Mouse (Mus musculus): ENCODE results near the gene Grin2a.

Grin2a gene

GRCm38 (mm10) chr16:9972705-9973104, 22.7 kb downstream of the Grin2a start:
- in situ Hi-C loops (cut with MboI, MseI), result no loop called here

DNA sequence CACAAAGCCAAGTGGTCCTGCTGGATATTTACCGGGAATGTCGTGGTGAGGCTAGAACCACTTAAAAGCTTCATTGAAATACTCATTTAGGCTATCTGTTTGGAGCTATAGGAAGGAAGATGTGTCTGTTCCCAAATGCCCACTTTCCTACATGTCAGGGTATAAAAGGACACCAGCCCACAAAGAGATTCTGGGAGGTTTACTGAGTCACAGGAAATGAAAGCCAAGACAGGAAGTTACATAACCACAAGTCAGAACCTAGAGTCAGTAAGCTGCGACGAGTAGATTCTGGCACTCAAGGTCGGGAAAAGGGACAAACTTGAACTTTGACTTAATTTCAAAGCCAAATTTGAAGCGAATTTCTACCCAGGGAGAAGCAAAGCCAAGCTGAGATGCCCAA, 30.9 kb downstream of the Grin2a start:
- in situ Hi-C loops (cut with MboI, MseI), result no loop called here

GRCm38 (mm10) chr16:9962482-9962881, 32.9 kb downstream of the Grin2a start:
- in situ Hi-C loops (cut with MboI, MseI), result no loop called here

DNA sequence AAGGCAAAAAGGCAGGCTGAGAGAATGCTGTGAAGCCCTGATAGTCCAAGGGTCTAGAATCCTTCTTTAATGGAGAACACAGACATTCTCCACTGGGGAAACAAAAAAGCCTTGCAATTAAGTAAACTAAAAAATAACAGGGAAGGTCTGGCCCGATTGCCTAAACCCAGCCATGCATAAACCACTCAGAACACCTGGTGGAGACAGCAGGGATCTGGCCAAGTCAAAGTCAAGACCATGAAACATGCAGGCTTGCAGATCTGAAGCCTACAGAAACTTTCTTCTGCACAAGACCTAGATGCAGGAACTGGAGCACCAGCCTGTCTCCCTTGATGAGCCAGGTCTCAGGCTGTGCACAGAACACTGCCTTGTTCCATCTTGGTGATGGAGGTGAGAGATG, 36.0 kb downstream of the Grin2a start:
- in situ Hi-C loops (cut with MboI, MseI), result no loop called here

DNA sequence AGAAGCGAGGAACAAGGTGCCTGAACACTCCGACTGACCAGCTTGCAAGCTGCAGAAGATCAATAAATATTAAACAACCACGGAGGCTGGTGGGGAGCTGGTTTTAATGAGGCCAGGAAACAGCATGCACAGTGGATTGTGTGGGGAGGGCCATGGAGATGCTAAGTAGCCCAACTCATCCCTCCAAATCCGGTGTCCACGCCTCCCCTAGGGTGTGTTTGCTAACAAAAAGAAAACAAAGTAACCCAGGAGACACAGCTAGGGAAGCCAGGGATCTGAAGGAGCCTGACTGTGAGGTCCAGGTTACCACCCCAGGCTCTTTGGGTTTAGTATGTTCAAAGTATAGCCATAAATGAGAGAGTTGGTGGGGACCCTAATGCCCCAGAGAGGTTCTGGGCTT, 41.1 kb downstream of the Grin2a start:
- in situ Hi-C loops (cut with MboI, MseI), result no loop called here

DNA sequence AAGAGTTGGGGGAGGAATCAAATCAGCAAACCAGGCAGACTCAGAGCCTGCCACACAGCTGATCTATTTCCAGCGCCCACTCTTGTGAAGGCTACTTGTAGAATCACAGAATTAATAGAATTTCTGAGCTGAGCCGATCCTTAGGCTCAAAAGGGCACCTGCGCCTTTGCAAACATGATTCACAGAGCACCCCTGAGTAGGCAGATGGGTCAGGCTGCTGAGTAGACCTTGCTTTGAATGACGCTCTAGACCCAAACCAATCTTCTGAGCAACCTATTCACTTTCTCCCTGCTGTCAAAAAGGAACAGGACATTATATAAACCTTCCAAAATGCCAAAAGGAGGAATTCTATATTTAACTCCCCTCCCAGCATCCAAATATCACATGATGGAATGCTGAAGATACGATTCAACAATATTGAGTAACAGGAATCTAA, 41.9 kb downstream of the Grin2a start:
- in situ Hi-C loops (cut with MboI, MseI), result no loop called here

GRCm38 (mm10) chr16:9949250-9949649, 46.1 kb downstream of the Grin2a start:
- in situ Hi-C loops (cut with MboI, MseI), result no loop called here

DNA sequence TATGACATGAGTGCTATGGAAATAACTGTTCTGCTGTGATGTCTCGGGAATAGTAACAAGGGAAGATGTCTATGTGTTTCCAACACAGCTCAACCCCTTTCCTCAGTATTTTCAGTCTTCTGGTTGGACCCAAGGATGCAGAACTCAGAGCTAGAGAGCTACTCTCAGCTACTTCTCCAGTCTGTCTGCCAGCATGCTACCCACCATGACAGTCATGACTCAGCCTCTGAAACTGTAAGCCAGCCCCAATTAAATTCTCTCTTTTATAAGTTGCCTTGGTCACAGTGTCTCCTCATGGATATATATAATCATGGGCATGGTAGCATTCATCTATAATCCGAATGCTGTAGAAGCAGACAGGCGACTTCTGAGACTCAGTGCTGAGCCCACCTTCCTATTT, 47.9 kb downstream of the Grin2a start:
- in situ Hi-C loops (cut with MboI, MseI), result no loop called here

- in situ Hi-C loops (cut with MboI, MseI), result no loop called here
Measured at GRCm38 (mm10) chr16:9944836-9945235, 50.5 kb downstream of the Grin2a start.

- in situ Hi-C loops (cut with MboI, MseI), result no loop called here
Measured at GRCm38 (mm10) chr16:9941306-9941930, 53.9 kb downstream of the Grin2a start.

DNA sequence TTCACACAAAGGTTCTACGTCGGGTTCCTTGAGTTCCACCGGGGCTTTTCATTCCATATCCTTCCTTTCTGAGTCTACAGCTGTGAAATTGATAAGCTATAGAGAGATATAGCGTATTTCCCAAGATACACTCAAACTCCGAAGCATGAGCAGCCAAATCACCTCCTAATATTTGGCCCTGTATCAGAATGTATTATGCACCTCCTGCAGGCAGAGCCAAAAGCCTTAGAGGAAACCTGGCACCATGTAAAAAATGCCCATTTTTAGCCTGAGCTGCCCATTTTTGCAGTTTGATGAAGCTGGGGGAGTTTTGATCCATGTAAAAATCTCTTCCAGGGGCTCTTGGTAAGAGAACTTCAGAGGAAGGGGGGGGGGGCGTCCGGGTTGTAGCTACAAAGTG, 54.6 kb downstream of the Grin2a start:
- in situ Hi-C loops (cut with MboI, MseI), result no loop called here

GRCm38 (mm10) chr16:9910672-9911071, 84.7 kb downstream of the Grin2a start:
- in situ Hi-C loops (cut with MboI, MseI), result no loop called here

DNA sequence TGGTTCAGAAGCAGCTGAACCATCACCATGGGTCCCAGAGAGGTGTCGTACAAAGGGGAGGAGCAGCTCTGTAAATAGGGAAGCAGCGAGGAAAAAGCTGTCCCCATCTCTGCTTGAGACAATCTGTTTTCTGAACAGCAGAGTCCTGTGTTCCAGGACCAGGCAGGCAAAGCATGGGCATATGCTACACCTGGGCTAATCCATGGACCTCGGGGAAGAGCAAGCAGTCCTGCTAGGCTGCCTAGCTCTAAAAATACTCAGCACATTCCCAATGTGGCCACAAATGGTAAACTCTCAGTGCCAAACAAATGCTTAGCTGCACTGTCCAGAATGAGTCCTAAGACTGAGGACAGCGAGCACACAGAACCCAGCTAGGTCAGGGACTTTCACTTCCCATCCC, 86.1 kb downstream of the Grin2a start:
- in situ Hi-C loops (cut with MboI, MseI), result no loop called here

DNA sequence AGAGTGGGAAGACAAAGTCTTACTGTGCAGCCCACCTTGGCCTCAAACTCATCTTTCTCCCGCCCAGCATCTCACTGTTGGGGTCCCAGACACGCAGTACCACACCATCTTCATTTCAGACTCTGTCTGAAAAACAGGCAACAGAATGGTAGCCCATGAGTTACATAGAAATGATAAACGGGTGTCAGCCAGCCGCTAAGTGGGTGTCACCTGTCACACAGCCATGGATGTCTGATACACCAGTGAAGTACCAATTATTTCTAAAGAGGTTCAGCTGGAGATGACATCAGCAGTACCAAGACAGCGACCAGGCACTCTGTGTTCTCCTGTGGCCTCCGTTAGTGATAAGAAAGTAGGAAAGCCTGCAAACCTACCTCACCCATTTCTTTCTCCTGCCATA, 90.9 kb downstream of the Grin2a start:
- in situ Hi-C loops (cut with MboI, MseI), result no loop called here

GRCm38 (mm10) chr16:9902680-9903463, 92.5 kb downstream of the Grin2a start:
- in situ Hi-C loops (cut with MboI, MseI), result no loop called here

DNA sequence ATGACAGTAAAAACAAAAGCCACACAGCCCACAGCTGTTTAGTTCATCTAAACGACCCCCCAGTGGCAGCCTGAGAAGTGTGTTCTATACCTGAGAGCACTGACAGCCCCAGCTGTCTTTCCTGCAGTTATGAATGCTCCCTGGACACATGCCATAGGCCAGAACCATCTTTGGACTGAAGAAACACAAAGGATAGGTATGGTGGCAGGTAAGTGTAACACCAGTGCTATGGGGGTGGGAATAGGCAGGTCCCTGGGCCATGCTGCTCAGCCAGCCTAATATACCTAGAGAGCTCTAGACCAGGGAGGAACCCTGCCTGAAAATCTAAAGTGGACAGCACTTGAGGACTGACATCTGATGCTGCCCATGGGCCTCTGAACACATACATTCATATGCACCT, 93.9 kb downstream of the Grin2a start:
- in situ Hi-C loops (cut with MboI, MseI), result no loop called here

- in situ Hi-C loops (cut with MboI, MseI), result no loop called here
Measured at GRCm38 (mm10) chr16:9900996-9901395, 94.4 kb downstream of the Grin2a start.

DNA sequence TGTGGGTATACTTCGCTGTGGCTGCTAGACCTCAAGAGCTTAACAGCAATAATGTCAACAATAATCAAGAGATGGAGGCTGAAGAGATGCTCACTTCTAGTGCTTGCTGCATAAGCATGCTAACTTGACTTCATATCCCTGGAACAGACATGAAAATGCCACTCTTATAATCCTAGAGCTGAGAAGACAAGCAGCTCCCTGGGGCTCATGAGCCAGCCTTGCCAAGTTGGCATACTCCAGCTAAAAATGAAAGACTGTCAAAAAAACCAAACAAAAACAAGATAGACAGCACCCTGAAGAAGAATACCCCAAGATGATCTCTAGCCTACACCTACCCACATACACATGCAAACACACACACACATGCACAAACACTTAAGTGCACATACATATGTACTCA, 95.2 kb downstream of the Grin2a start:
- in situ Hi-C loops (cut with MboI, MseI), result no loop called here

GRCm38 (mm10) chr16:9899176-9899575, 96.2 kb downstream of the Grin2a start:
- in situ Hi-C loops (cut with MboI, MseI), result no loop called here

DNA sequence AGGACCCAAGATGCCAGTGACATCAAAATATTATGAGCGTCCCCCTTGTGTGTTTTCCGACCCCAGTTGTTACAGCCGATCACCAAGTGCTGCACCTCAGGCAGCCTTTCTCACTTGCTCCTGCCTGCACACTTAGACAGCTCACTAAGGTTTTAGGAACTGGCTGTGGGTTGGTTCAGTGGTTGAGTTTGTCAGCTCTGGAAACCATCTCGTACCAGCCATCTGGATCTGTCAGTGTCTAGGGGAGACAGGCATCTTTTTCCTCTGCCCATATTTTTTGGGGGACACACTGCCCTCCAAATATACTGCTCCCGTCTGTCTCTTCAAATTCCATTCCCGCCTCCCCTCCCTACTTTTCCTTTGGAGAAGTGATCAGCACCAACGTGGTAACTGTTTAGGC, 99.8 kb downstream of the Grin2a start:
- in situ Hi-C loops (cut with MboI, MseI), result no loop called here

- in situ Hi-C loops (cut with MboI, MseI), result no loop called here
Measured at GRCm38 (mm10) chr16:9886155-9886554, 109.2 kb downstream of the Grin2a start.

GRCm38 (mm10) chr16:9884141-9884540, 111.2 kb downstream of the Grin2a start:
- in situ Hi-C loops (cut with MboI, MseI), result no loop called here

DNA sequence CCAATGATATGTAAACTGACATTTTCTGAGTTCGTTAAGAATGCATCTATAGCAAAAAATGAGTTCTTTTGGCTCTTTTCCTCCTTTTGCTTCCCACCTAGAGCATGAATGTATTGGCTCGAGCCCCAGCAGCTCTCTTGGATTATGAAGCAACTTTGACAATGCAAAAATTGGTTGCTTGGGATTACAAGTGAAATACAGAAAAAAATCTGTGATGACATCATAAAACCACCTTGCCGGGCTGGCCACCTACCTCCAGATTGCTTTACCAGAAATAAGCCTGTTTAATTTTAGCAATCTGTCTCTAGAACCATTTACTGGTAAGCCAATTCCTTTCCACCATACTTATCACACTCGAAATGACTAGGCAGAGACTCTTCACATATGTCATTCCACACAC, 112.9 kb downstream of the Grin2a start:
- in situ Hi-C loops (cut with MboI, MseI), result no loop called here
